ENCODE assay signal across 33 mouse cellular contexts in genomic region chr7:4919971-4920370, GRCm38 (mm10). TPM values are rescaled to one million over a fixed set of nuclear protein-coding genes. Genes with fewer than 3 reads are reported as not detected.
A peak's percentile ranks its signal among the peaks of the same experiment; 100 is the strongest.
DNase-seq lines count a peak whose midpoint lies in the region; ATAC-seq and TF ChIP-seq lines count a peak whose summit lies in the region.
"Had no signal": no experiment of that assay in that cellular context is flagged by ENCODE, and none has a peak within 500 bp of the region (broad histone marks: within the 10 kb centered on the region; RNA-seq: fewer than 3 reads in every experiment).

No protein-coding gene starts in this region.

- no peak for TF ChIP-seq CTCF in ES-Bruce4 (IDR thresholded peaks at IDR 0.05; ENCODE audit: low read depth, low read length)
- TF ChIP-seq CTCF in left cerebral cortex, adult 2 months (IDR thresholded peaks at IDR 0.05): no peak

- H3K27ac ChIP-seq in heart, embryonic 12.5 days (ENCODE audit: poor library complexity, severe bottlenecking): no peak overlapping the region
- H3K27ac ChIP-seq in midbrain, embryonic 10.5 days (replicated peaks): no peak overlapping the region
- H3K27ac ChIP-seq in midbrain, embryonic 15.5 days: no peak overlapping the region
- H3K27ac ChIP-seq in ES-Bruce4 (ENCODE audit: insufficient read depth, low read length): no peak overlapping the region
- no peak overlapping the region for H3K27ac ChIP-seq in limb, embryonic 12.5 days
- H3K27ac ChIP-seq in left cerebral cortex, adult 2 months: no peak overlapping the region
- H3K27ac ChIP-seq: gastrocnemius, adult 2 months; liver, embryonic 12.5 days; macrophage had no signal

- 90% methylated on average over 21 of the region's 21 CpGs for WGBS in heart, embryonic 12.5 days
- 90% methylated on average over 21 of the region's 21 CpGs for WGBS in midbrain, embryonic 10.5 days
- WGBS in midbrain, embryonic 15.5 days: 93% methylated on average over 21 of the region's 21 CpGs
- 89% methylated on average over 21 of the region's 21 CpGs for WGBS in limb, embryonic 12.5 days

- TF ChIP-seq EP300 in ES-Bruce4 (IDR thresholded peaks at IDR 0.05; ENCODE audit: insufficient read depth, low read depth, low read length): no peak

- no peak overlapping the region for H3K4me3 ChIP-seq in heart, embryonic 12.5 days
- H3K4me3 ChIP-seq in midbrain, embryonic 10.5 days: 0 out of 2 replicates have a peak overlapping the region, but pooled peaks have one; percentile 7
- no peak overlapping the region for H3K4me3 ChIP-seq in midbrain, embryonic 15.5 days
- H3K4me3 ChIP-seq in ES-Bruce4 (ENCODE audit: low read depth, low read length): peak overlapping the region; percentile 43
- no peak overlapping the region for H3K4me3 ChIP-seq in limb, embryonic 12.5 days (replicated peaks)
- no peak overlapping the region for H3K4me3 ChIP-seq in left cerebral cortex, adult 2 months
- H3K4me3 ChIP-seq: erythroblast, embryonic 14.5 days; gastrocnemius, adult 2 months; heart, embryonic 15.5 days; liver, embryonic 12.5 days; neural tube, embryonic 13.5 days had no signal

- intact Hi-C loops in left cerebral cortex, adult 2 months (cut with DNase I): loop anchor here (5.0 kb wide), 1 partner anchor 108 kb away; the partner anchor contains the start of gene Ube2s

- DNase-seq in heart, adult 11 months: peak; percentile 91
- no peak for DNase-seq in midbrain, embryonic 10.5 days (ENCODE audit: low spot score)
- DNase-seq in left cerebral cortex, adult 2 months (ENCODE audit: extremely low spot score in 1 of 2, low spot score in 2 of 2): no peak
- DNase-seq: adrenal gland, adult 8-10 months; cerebellum, adult 11 months; cerebellum, adult 9-10 months; gastrocnemius, adult 2 months; gastrocnemius, postnatal 36 days; kidney, adult 11 months; kidney, postnatal 14 days; layer of hippocampus, adult 9-11 months; liver, postnatal 0 days; right cerebral cortex, postnatal 14 days had no signal

- H3K9ac ChIP-seq in heart, embryonic 12.5 days: no peak overlapping the region
- no peak overlapping the region for H3K9ac ChIP-seq in midbrain, embryonic 15.5 days
- peak overlapping the region; percentile 1; the same call in 1 of the 2 replicates for H3K9ac ChIP-seq in ES-Bruce4 (ENCODE audit: low read depth, poor library complexity, severe bottlenecking)
- H3K9ac ChIP-seq in limb, embryonic 12.5 days (replicated peaks): peak overlapping the region; percentile 23; the same call in 1 of the 2 replicates
- H3K9ac ChIP-seq: heart, embryonic 15.5 days; hindbrain, embryonic 14.5 days; liver, embryonic 12.5 days; liver, postnatal 0 days; neural tube, embryonic 13.5 days had no signal

- peaks cover 55% of the 10 kb centered on the region for H3K4me1 ChIP-seq in heart, embryonic 12.5 days (replicated peaks)
- H3K4me1 ChIP-seq in midbrain, embryonic 10.5 days: peaks cover 76% of the 10 kb centered on the region
- H3K4me1 ChIP-seq in midbrain, embryonic 15.5 days: peaks cover 60% of the 10 kb centered on the region
- H3K4me1 ChIP-seq in ES-Bruce4 (ENCODE audit: control insufficient read depth, insufficient read depth, low read length): no peaks in the 10 kb centered on the region
- peaks cover 59% of the 10 kb centered on the region for H3K4me1 ChIP-seq in limb, embryonic 12.5 days (replicated peaks)

- ATAC-seq in heart, embryonic 12.5 days (ENCODE audit: insufficient number of reproducible peaks, low FRiP score): no peak
- ATAC-seq in midbrain, embryonic 15.5 days (replicated peaks): no peak
- no peak for ATAC-seq in limb, embryonic 12.5 days (ENCODE audit: insufficient number of reproducible peaks, insufficient read depth, low FRiP score, low TSS enrichment, low read depth)
- ATAC-seq: CD4-positive, CD25-positive, alpha-beta regulatory T cell, adult 4 months; forebrain, embryonic 16.5 days; inflammation-experienced regulatory T-cells, adult 6 months; liver, embryonic 12.5 days; liver, postnatal 0 days had no signal

- H3K36me3 ChIP-seq in heart, embryonic 12.5 days: peaks cover 37% of the 10 kb centered on the region
- H3K36me3 ChIP-seq in midbrain, embryonic 10.5 days: peaks cover 45% of the 10 kb centered on the region
- peaks cover 10% of the 10 kb centered on the region for H3K36me3 ChIP-seq in midbrain, embryonic 15.5 days (replicated peaks)
- no peaks in the 10 kb centered on the region for H3K36me3 ChIP-seq in ES-Bruce4 (ENCODE audit: control insufficient read depth, insufficient read depth, low read length, poor library complexity, severe bottlenecking)
- H3K36me3 ChIP-seq in limb, embryonic 12.5 days: peaks cover 47% of the 10 kb centered on the region

- H3K9me3 ChIP-seq in heart, embryonic 12.5 days (replicated peaks): no peaks in the 10 kb centered on the region
- no peaks in the 10 kb centered on the region for H3K9me3 ChIP-seq in midbrain, embryonic 10.5 days (replicated peaks)
- no peaks in the 10 kb centered on the region for H3K9me3 ChIP-seq in midbrain, embryonic 15.5 days
- no peaks in the 10 kb centered on the region for H3K9me3 ChIP-seq in ES-Bruce4 (replicated peaks; ENCODE audit: control insufficient read depth, insufficient read depth, low read length, poor library complexity, severe bottlenecking)
- no peaks in the 10 kb centered on the region for H3K9me3 ChIP-seq in limb, embryonic 12.5 days
- H3K9me3 ChIP-seq: heart, embryonic 15.5 days; liver, embryonic 12.5 days; neural tube, embryonic 13.5 days had no signal

- no peaks in the 10 kb centered on the region for H3K27me3 ChIP-seq in heart, embryonic 12.5 days (replicated peaks)
- H3K27me3 ChIP-seq in midbrain, embryonic 10.5 days (ENCODE audit: low read depth, poor library complexity, severe bottlenecking): no peaks in the 10 kb centered on the region
- H3K27me3 ChIP-seq in midbrain, embryonic 15.5 days (replicated peaks): no peaks in the 10 kb centered on the region
- H3K27me3 ChIP-seq in ES-Bruce4 (ENCODE audit: control insufficient read depth, insufficient read depth, low read length, poor library complexity, severe bottlenecking): no peaks in the 10 kb centered on the region
- H3K27me3 ChIP-seq in limb, embryonic 12.5 days: no peaks in the 10 kb centered on the region
- H3K27me3 ChIP-seq: heart, embryonic 15.5 days; neural tube, embryonic 13.5 days had no signal

- H3K4me2 ChIP-seq in heart, embryonic 12.5 days: no peak overlapping the region
- H3K4me2 ChIP-seq in midbrain, embryonic 15.5 days: no peak overlapping the region
- H3K4me2 ChIP-seq in limb, embryonic 12.5 days: no peak overlapping the region
- H3K4me2 ChIP-seq: heart, embryonic 15.5 days; hindbrain, embryonic 14.5 days; liver, embryonic 12.5 days; midbrain, embryonic 11.5 days; neural tube, embryonic 13.5 days had no signal

- no peak for TF ChIP-seq POLR2A in ES-Bruce4 (IDR thresholded peaks at IDR 0.05; ENCODE audit: insufficient read depth, low read length)

RNA-seq across cellular contexts. Expression of gene Nat14, which starts 1.9 kb away (rescaled TPM):
- 4.6 and 5.5 TPM in 2 replicates for polyA plus RNA-seq in heart, embryonic 12.5 days (2016; fragmentation: Nextera tagmentation; extraction: Ambion mirVana)
- polyA plus RNA-seq in midbrain, embryonic 10.5 days (2016; fragmentation: Nextera tagmentation; extraction: Ambion mirVana): 10.4 and 11.6 TPM in 2 replicates
- polyA plus RNA-seq in midbrain, embryonic 15.5 days (2015; fragmentation: Nextera tagmentation; extraction: Ambion mirVana): 46.3 and 47.7 TPM in 2 replicates
- 2.2 and 3.3 TPM in 2 replicates for polyA plus RNA-seq in ES-Bruce4 (2011; ENCODE audit: insufficient read depth, insufficient read length, low read depth, missing spikeins)
- polyA plus RNA-seq in limb, embryonic 12.5 days (2016; fragmentation: Nextera tagmentation; extraction: Ambion mirVana): 3.1 and 4.4 TPM in 2 replicates
- 100 to 1,000 TPM in 1 of 2 experiments, 10 to 100 TPM in 1; 99.7 to 109 TPM for total RNA-seq in left cerebral cortex, adult 2 months (2021)

RNA-seq across cellular contexts. Expression of gene Zfp628, which starts 5.0 kb away (rescaled TPM):
- polyA plus RNA-seq in heart, embryonic 12.5 days (2016; fragmentation: Nextera tagmentation; extraction: Ambion mirVana): 2.6 and 2.9 TPM in 2 replicates
- polyA plus RNA-seq in midbrain, embryonic 10.5 days (2016; fragmentation: Nextera tagmentation; extraction: Ambion mirVana): 4.3 and 4.7 TPM in 2 replicates
- 4.5 and 4.6 TPM in 2 replicates for polyA plus RNA-seq in midbrain, embryonic 15.5 days (2015; fragmentation: Nextera tagmentation; extraction: Ambion mirVana)
- polyA plus RNA-seq in ES-Bruce4 (2011; ENCODE audit: insufficient read depth, insufficient read length, low read depth, missing spikeins): 5.0 and 5.4 TPM in 2 replicates
- polyA plus RNA-seq in limb, embryonic 12.5 days (2016; fragmentation: Nextera tagmentation; extraction: Ambion mirVana): 3.6 and 4.2 TPM in 2 replicates
- 10 to 100 TPM; 15.8 to 16.4 TPM for total RNA-seq in left cerebral cortex, adult 2 months (2021)

RNA-seq across cellular contexts. Expression of gene Ssc5d, which starts 5.6 kb away (rescaled TPM):
- polyA plus RNA-seq in heart, embryonic 12.5 days (2016; fragmentation: Nextera tagmentation; extraction: Ambion mirVana): 1.5 and 1.7 TPM in 2 replicates
- 1.6 and 1.9 TPM in 2 replicates for polyA plus RNA-seq in midbrain, embryonic 10.5 days (2016; fragmentation: Nextera tagmentation; extraction: Ambion mirVana)
- 1.0 and 1.4 TPM in 2 replicates for polyA plus RNA-seq in midbrain, embryonic 15.5 days (2015; fragmentation: Nextera tagmentation; extraction: Ambion mirVana)
- 1.5 and 2.0 TPM in 2 replicates for polyA plus RNA-seq in ES-Bruce4 (2011; ENCODE audit: insufficient read depth, insufficient read length, low read depth, missing spikeins)
- polyA plus RNA-seq in limb, embryonic 12.5 days (2016; fragmentation: Nextera tagmentation; extraction: Ambion mirVana): 2.5 and 3.1 TPM in 2 replicates
- total RNA-seq in left cerebral cortex, adult 2 months (2021): 1 to 10 TPM; 2.8 to 4.4 TPM
- total RNA-seq: common myeloid progenitor, adult 5-6 weeks had no signal
- polyA plus RNA-seq: erythroblast, embryonic 14.5 days; inflammation-experienced regulatory T-cells, adult 6 months had no signal

RNA-seq across cellular contexts. Expression of gene Gm36210, which starts 13.7 kb away (rescaled TPM):
- polyA plus RNA-seq in heart, embryonic 12.5 days (2016; fragmentation: Nextera tagmentation; extraction: Ambion mirVana): 0.27 and 0.30 TPM in 2 replicates
- polyA plus RNA-seq in midbrain, embryonic 10.5 days (2016; fragmentation: Nextera tagmentation; extraction: Ambion mirVana): 0.20 TPM in 1 of 2 replicates, not detected in the other
- 0.40 and 0.65 TPM in 2 replicates for polyA plus RNA-seq in midbrain, embryonic 15.5 days (2015; fragmentation: Nextera tagmentation; extraction: Ambion mirVana)
- polyA plus RNA-seq in ES-Bruce4 (2011; ENCODE audit: insufficient read depth, insufficient read length, low read depth, missing spikeins): 1.1 TPM in 2 replicates
- not detected in 2 replicates for polyA plus RNA-seq in limb, embryonic 12.5 days (2016; fragmentation: Nextera tagmentation; extraction: Ambion mirVana)
- under 1 TPM; 0.27 to 0.28 TPM for total RNA-seq in left cerebral cortex, adult 2 months (2021)
- total RNA-seq: common myeloid progenitor, adult 5-6 weeks; G1E; heart, postnatal 25 days had no signal
- polyA plus RNA-seq: CD4-positive, CD25-positive, alpha-beta regulatory T cell, adult 4 months; erythroblast, embryonic 14.5 days; G1E; heart, embryonic 15.5 days; inflammation-experienced regulatory T-cells, adult 6 months; liver, embryonic 12.5 days; liver, postnatal 0 days; lung, embryonic 16.5 days; macrophage; midbrain, embryonic 11.5 days; small intestine, adult 2 months; stomach, embryonic 14.5 days had no signal

RNA-seq across cellular contexts. Expression of gene Isoc2a, which starts 43.0 kb away (rescaled TPM):
- 0.74 and 1.0 TPM in 2 replicates for polyA plus RNA-seq in heart, embryonic 12.5 days (2016; fragmentation: Nextera tagmentation; extraction: Ambion mirVana)
- polyA plus RNA-seq in midbrain, embryonic 10.5 days (2016; fragmentation: Nextera tagmentation; extraction: Ambion mirVana): 0.64 and 0.70 TPM in 2 replicates
- polyA plus RNA-seq in midbrain, embryonic 15.5 days (2015; fragmentation: Nextera tagmentation; extraction: Ambion mirVana): 0.54 and 0.57 TPM in 2 replicates
- polyA plus RNA-seq in ES-Bruce4 (2011; ENCODE audit: insufficient read depth, insufficient read length, low read depth, missing spikeins): 3.3 and 4.3 TPM in 2 replicates
- 0.97 and 1.3 TPM in 2 replicates for polyA plus RNA-seq in limb, embryonic 12.5 days (2016; fragmentation: Nextera tagmentation; extraction: Ambion mirVana)
- total RNA-seq in left cerebral cortex, adult 2 months (2021): 10 to 100 TPM; 11.3 to 12.6 TPM

Comparison
In these comparisons a context has a peak if more than half of its experiments do, and no peak if none do; other contexts are left out.
1. H3K4me3 ChIP-seq: peak in midbrain, embryonic 10.5 days (single experiment) and ES-Bruce4 (single experiment); none in heart, embryonic 12.5 days (single experiment), midbrain, embryonic 15.5 days (single experiment), limb, embryonic 12.5 days (single experiment) and left cerebral cortex, adult 2 months (single experiment).
2. H3K9ac ChIP-seq: peak in ES-Bruce4 (single experiment) and limb, embryonic 12.5 days (single experiment); none in heart, embryonic 12.5 days (single experiment) and midbrain, embryonic 15.5 days (single experiment).